Mouse (Mus musculus) kidney, adult 9 months (tissue): ENCODE data around the gene 1700001C02Rik.
A peak's percentile ranks its signal among the peaks of the same experiment; 100 is the strongest.

Experiments
- DNase-seq: peaks from one replicate; pipeline ENCODE4 v3.0.0; 2022

1700001C02Rik gene

DNA sequence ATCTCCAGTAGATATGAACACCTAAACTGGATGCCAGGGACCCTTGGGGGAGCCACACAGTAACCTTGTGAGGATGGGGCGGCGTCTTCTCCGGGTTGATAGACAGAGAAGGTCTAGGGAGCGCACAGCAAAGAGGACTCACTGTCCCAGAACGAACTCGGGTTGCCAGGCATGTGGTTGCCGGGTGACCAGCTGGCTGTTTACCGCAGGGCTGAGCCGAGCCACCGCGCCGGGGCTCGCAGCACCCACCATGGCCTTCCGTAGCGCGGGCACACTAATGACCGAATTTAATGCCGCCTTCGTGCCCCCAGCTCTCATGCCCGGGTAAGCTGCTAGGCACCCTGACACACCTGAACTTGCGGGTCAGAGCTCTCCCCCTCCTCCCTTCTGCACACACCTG lies at the start of gene 1700001C02Rik:
1700001C02Rik (plus strand) TSS at position 187 of the 400 bp plus-strand sequence.
- DNase-seq, result no peak

DNA sequence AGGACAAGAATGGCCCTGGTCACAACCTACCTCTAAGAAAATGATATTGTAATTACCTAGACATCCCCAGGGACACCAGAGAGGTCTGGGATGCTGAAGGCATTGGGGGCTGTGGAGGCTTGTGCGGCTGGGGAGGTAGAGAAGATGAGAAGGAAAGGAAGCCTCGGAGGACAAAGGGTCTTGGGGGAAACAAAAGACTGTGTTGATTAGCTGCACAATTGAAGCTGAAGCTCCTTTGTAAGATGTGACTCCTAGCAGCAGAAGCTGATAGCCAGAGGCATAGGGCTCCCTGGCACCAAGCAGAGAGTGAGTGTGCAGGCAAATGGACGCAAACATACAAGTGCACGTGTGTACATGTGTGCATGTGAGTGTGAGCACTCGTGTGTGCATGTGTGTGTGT lies 49.2 kb upstream of the 1700001C02Rik start:
- no peak for DNase-seq

DNA sequence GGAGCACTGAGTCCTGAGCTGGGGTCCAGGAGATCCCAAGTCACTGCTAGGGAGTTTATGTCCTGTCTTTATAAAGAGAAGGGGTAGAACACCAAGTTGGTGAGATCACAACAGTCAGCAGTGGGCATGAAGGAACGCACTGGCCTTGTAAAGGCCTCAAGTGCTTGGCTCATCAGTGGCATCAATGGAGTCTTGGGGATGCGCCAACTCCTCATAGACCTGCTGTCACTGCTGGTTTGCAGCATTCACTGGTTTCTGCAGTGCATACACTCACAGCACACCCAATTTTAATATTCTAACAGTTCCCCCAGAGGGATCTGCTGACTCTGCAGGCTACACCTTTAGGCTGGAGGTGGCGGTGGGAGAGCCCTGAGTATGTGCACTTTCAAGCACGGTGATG lies 42.7 kb upstream of the 1700001C02Rik start:
- DNase-seq, result no peak

GRCm38 (mm10) chr5:30423572-30424244 lies 42.1 kb upstream of the 1700001C02Rik start:
- peak; percentile 25 for DNase-seq

GRCm38 (mm10) chr5:30427406-30427805 lies 38.4 kb upstream of the 1700001C02Rik start:
- no peak for DNase-seq

DNA sequence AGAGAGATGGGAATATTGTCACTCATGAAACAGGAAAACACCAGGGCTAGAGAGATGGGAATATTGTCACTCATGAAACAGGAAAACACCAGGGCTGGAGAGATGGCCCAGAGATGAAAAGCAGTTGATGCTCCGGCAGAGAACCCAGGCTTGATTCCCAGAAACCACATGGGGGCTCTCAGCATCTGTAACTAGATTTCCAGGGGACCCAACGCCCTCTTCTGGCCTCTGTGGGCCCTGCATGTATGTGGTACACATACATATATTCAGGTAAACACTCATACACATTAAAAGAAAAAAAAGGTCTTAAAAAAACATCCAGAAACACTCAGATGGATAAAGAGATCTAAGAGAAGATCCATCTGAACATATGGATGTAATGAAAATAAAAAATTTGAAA lies 26.9 kb upstream of the 1700001C02Rik start:
- no peak for DNase-seq

- no peak for DNase-seq
Measured at GRCm38 (mm10) chr5:30440308-30440906, 25.4 kb upstream of the 1700001C02Rik start.

DNA sequence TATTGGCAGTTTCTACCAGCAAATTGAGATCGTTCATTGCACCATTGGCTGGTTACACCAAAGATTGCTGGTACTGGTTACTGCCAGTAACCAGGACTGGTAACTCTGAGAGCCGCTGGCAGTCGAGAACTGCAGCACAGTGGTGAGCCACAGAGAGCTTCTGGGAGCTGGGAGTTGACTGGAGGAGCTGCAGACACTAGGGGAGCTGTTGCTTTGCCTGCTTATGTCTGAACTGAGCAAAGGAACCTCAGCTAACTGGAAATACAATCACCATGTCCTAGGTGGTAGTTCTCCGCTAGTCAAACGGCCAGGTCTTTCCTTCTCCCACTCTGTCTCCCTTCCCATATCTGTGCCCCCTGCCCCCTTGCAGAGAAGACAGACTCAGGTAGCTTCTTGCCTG lies 23.7 kb upstream of the 1700001C02Rik start:
- DNase-seq, result no peak

GRCm38 (mm10) chr5:30444327-30444895 lies 21.4 kb upstream of the 1700001C02Rik start:
- DNase-seq, result no peak

DNA sequence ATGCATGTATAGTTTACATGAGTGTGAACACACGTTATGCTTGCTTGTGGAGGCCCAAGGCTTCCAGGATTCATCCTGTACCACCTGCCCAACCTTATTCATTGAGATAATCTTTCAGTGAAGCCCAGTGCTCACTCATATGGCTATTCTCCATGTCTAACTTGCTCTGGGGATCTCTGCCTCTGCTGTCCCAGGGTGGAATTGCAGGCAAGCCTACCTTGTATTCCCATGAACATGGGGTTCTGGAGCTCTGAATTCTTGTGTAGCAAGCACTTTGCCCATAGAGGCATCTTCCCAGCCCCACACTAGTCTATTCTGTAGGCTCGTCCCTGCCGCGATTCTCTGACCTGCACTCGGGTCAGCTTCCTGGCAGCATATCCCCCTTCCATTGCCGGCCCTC lies 9.8 kb upstream of the 1700001C02Rik start:
- DNase-seq, result peak; percentile 14

- DNase-seq, result no peak
Measured at GRCm38 (mm10) chr5:30460155-30460554, 5.7 kb upstream of the 1700001C02Rik start.

DNA sequence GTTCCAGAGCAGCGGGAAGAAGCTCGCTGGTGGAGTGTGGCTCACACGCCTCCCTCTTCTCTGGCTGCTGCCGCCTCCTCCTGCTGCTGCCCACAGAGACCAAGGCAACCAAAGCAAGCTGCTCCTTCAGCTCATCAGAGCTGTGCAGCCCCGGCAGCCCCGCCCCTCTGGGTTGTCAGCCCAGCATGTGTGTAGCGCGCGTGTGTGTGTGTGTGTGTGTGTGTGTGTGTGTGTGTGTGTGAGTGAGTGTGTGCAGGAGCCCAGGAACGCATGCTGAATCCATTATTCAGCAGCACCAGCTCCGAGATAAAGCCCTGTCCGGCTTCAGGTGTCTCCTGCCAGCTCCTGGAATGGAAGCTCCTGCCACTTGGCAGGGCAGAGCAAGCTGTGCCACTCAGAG lies 4.0 kb upstream of the 1700001C02Rik start, which contains the start of gene Otof:
Otof (minus strand) TSS at position 112 of the 400 bp plus-strand sequence.
- no peak for DNase-seq

- DNase-seq, result no peak
Measured at GRCm38 (mm10) chr5:30466315-30466714, 468 bp downstream of the 1700001C02Rik start.

- DNase-seq, result no peak
Measured at GRCm38 (mm10) chr5:30470454-30470853, 4.6 kb downstream of the 1700001C02Rik start.

GRCm38 (mm10) chr5:30472148-30472547 lies 6.3 kb downstream of the 1700001C02Rik start:
- no peak for DNase-seq

GRCm38 (mm10) chr5:30476534-30476933 lies 10.7 kb downstream of the 1700001C02Rik start:
- DNase-seq, result peak; percentile 18

GRCm38 (mm10) chr5:30482319-30482718 lies 16.5 kb downstream of the 1700001C02Rik start:
- peak; percentile 67 for DNase-seq

DNA sequence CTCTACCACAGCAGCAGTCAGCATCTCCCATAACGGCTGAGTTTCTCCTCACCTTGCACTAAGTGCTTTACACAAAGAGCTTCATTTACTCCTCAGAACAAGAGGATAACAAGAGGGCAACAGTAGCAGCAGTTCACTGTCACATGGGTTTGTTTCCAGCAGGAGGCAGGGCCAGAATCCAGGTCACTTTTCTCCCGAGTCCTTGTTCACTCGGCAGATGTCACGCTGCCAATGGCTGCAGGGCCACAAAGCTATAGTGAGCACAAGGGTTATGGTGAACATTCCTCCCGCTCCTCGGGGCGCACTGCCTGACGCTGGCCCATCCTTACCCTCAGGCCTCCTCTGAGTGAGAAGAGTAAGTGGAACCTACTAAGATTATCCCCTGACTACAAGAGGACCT lies 17.7 kb downstream of the 1700001C02Rik start:
- DNase-seq, result no peak

DNA sequence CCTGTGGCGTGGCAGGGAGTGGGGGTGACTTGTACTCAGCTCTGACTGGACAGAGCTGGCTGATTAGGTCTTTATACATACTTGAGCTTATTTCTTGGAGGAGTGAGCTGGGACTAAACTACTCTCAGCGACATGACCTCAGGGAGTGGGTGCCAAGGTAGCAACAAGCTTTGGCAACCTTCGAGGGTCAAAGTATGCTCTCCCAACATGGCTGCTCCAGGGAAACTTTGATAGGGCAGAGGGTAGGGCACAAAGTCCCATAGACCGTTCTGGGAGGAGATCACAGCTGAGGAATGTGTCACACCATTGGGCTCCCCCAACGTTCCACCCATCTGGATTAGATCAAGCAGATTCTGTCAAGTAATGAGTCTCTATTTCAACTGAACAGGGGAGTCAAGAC lies 18.7 kb downstream of the 1700001C02Rik start:
- peak; percentile 80 for DNase-seq

DNA sequence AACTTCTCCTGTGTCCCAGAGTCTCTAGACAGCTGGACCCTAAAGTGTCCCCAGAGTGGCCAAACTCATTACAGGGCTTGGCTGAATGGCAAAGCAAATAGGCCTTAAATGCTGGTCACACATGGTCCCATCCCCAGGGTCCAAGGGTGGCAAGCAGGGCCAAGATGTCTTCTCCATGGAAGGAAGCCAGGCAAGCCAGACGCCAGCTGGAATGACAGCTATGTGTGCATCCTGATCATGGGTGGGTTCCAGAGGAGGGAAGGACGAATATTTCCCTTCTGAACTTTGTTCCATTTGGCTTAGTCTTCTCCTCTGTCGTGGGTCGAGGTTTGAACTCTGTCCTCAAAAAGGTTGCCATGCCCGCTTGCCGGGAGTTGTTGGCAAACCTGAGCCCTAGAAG lies 19.3 kb downstream of the 1700001C02Rik start:
- DNase-seq, result peak; percentile 70

- no peak for DNase-seq
Measured at GRCm38 (mm10) chr5:30490215-30490614, 24.4 kb downstream of the 1700001C02Rik start.

DNA sequence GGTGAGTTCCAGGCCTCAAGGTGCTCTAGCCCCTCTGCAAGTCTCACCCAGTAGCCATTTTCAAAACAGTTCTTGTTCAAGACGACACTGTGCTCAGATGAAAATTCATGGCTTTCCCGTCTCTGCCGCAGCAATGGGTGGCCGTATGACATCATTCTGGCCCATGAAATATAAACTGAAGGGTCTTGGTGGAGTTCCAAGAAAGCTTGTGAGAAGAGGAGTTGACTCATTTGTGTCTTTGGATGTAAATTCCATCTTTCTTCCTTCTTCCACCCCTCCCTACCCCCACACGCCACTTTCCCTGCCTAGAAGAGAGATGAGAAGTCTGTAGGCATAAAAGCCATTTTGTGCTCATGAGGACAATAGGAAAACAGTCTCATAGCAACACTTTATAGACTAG lies 25.0 kb downstream of the 1700001C02Rik start:
- no peak for DNase-seq

DNA sequence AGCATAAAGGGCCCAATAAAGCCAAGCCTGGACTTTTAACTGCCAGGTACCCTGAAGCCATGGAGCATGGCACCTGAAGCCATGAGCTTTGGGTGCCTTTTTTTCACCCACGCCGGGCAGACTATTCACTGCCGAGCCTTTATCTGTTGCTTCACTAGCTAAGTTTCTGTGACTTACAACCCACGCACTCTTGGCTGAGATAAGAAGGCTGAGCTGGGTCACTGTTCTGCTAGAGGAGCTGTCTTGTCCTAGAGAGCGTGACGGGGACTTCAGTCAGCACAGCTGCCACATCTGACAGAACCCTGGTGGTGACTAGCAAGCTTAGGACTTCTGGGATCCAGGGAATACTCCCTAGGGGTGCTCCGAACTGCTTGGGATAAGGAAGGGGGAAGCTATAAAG lies 27.9 kb downstream of the 1700001C02Rik start:
- DNase-seq, result no peak

DNA sequence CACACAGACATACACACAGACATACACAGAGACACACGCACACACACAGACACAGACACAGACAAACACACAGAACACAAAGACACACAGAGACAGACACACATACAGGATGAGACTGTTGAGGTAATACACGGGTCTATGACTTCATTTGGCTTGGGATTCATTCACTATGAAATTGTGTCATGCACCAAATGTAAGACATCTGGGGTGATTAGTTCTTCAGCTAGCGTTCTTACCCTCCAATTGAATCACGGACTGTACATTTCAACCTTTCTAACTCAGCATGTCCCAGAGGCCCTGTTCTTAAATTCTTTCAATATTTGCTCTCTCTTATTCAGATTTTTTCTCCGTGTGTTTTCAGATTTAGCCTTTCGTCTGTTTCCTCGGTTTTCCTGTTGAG lies 28.8 kb downstream of the 1700001C02Rik start:
- DNase-seq, result no peak
